Mouse (Mus musculus) neutrophil, adult 59 days (primary cell): ENCODE measurements around the gene Zfp689. TPM values are rescaled to one million over a fixed set of nuclear protein-coding genes. Genes with fewer than 3 reads are reported as not detected.

Experiments
- total RNA-seq, 2 experiments: library from RNA; stranded (reverse); gene quantifications; 1 replicate in 1 of 2; 2 replicates in 1 of 2; pipeline ENCODE4 v1.2.4; 2023

Gene Zfp689
- 1 to 10 TPM; 1.4 to 3.0 TPM for total RNA-seq

DNA sequence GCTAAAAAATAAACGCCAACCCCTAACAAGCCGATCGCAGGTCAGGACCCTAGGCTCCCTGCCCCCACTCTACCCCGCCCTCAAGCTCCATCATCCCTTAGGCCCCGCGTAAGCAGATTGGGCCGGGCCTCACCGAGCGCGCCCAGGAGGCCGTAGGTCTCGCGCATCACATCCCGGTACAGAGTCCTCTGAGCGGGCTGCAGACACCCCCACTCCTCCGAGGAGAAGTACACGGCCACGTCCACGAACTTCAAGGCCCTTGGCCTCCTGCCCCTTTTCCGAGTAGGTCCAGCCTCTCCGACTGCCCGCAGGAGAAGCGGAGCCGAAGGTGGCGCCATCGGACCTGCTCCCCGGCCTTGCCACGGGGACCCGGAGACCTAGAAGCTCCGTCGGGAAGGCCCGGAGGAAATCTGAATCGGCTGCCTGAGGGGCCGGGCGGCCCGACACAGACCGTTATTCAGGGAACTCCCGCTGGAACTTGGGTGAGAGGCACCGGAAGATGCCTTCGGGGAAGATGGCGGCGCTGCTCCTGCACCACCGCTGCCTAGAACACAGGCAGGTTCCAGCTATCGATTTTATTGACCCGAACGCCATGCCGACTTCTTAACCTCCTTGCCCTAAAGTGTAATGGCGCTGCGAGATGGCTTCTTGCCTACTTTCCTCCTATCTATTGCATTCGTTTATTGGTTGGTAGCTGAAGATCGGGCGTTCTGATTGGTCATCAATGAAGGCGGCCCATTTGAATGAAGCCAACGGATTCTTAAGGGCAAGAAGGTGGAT lies at the start of gene Zfp689:
Gene Zfp689, minus strand, starts transcription at position 638 of the 780 bp plus-strand sequence.

DNA sequence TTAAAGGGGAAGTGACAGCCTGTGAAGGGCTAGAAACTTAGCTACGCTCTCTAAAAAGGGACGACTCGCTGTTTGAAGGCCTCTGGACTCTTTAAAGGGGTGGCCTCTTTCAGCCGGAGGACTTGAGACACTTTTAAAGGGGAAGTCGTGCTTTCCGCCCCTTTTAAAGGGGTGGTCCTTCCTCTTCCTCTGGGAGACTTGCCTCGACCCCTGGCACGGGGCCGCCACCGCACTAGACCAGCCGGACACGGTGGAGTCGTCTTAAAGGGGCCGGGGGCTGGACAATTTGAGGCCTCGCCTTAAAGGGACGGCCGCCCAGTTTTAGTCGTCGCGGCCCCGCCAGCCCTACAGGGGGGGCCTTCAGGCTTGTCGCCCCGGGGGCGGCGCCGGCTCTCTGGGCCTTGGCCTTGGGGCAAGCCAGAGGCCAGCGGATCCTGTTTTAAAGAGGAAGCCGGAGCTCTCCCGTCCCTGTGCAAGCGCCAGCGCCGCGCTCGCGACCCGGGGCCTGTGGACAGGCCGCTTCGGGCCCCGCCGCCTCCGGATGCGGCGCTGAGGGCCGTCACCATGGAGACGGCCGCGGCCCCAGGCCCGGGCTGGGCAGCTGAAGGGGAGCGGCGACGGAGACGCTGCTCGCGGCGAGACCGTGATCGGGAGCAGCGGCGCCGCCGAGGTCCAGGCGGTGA lies 29.8 kb upstream of the Zfp689 start, which contains the start of gene Fbrs:
Gene Fbrs, plus strand, starts transcription at position 565 of the 683 bp plus-strand sequence.

DNA sequence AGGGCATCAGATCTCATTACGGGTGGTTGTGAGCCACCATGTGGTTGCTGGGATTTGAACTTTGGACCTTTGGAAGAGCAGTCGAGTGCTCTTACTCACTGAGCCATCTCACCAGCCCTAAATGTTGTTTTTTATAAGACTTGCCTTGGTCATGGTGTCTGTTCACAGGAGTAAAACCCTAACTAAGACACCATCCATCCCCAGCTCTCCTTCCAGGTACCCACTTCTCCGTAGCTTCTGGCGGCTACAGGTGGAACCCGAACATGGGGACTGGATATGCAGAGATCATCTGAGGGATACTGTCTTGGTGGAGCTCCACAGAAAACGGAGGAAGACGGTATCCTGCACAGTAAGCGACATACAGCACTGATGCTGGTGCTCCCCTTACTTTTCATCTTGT lies 10.4 kb upstream of the Zfp689 start, which contains the start of gene Prr14:
Gene Prr14, plus strand, starts transcription at position 301 of the 400 bp plus-strand sequence.

DNA sequence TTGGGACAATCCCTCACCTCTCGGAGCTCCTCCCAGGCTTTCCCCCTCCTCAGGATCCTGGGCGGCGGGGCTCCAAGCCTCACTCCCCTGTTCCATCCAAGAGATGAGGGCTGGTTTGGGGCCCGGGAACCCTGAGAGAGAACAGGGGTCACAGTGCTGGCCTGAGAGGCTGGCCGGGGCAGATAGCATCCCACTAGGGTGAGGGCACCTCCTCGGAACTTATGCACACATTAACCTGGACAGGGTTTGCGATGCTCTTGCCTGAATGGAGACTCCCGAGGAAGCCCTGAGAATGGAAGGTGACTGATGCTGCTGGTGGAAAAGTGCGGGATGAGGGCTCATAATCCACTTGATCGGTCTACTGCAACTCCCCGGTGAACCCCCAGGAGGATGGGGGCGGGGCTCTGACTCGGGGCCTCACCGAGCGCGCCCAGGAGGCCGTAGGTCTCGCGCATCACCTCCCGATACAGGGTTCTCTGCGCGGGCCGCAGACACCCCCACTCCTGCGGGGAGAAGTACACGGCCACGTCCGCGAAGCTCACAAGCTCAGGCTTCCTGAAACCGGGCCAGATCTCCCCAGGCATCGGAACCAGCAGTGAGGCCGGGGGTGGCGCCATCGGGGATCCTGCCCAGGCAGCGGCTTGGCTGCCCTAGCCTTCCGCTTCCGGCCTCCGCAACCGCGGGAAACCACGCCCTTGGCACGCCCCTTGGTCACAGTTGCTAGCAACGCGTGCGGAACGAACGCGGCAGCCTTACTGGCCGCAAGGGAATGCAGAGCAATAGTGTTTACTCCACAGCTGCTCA lies 27.4 kb downstream of the Zfp689 start, which contains the start of gene Zfp688:
Gene Zfp688, minus strand, starts transcription at position 681 of the 804 bp plus-strand sequence.

DNA sequence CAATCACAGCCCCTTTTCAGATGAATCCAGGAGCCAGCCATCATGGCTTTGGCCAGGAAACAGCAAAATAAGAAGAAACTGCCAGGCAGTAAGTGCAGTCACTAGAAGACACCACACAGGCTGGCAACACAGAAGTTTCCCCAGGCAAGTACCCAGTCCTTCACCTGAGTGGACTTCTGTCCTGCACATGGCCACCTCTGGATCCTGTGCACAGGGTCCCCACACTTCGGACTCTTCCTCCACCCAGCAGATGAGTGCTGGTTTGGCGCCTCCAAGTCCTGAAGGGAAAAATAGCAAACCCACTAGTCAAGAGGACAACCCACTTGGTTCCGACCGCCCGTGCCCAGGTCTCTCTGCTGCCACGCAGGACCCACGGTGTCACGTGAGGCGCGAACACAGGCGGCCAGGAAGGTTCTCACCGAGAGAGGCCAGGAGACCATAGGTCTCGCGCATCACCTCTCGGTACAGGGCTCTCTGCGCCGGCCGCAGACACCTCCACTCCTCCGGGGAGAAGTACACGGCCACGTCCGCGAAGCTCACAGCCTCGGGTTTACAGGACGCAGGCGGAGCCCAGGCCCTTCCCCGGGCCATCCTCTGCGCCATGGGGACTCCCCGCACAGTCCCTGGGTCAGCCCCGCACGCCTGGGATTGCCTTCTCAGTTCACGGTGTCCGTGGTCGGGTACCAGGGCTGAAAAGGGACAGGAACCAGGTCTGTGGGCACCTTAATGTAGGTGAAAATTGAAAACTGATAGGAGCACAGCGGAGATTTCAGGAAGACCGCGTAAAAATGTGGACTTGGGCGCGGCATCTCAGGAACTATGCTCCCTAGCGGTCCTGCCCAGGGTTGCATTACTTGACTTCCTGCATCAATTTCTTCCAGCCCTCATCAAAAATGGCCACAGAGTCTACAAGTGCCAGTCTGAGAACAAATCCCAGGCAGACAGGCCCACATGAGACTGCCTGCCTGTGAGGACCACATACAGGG lies 42.7 kb downstream of the Zfp689 start, which contains the start of gene Zfp764:
Gene Zfp764, minus strand, starts transcription at position 821 of the 986 bp plus-strand sequence.

DNA sequence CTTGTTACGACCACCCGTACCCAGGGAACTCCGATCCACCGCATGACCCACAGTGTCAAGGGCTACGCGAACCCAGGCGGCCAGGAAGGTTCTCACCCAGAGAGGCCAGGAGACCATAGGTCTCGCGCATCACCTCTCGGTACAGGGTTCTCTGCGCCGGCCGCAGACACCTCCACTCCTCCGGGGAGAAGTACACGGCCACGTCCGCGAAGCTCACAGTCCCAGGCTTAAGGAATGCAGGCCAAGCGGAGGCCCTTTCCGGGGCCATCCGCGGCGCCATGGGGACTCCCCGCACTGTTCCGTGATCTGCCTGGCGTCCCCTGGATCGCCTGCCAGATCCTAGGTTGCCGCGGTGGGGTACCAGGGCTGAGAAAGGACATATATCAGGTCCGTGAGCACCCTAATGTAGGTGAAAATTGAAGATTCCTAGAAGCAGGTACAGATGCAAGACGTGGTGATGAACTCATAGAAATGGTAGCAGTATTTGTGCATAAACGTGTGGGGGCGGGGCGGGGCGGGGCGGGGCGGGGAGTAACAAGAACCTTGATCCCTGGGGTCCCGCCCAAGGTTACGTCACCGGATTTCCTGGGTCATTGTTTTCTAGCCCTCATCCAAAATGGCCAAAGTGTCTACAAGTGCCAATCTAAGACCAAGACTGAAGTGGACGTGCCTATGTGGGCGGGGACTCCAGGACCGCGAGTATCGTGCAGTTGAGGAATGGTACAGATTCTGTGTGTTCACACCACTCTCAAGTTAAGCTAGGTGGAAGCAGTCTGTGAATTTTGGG lies 55.6 kb downstream of the Zfp689 start, which contains the start of gene E430018J23Rik:
Gene E430018J23Rik, minus strand, starts transcription at position 473 of the 787 bp plus-strand sequence.

Other genes starting within 250 kb of the Zfp689 start
- gene Tbc1d10b, start 240.7 kb downstream of the Zfp689 start, total RNA-seq = 100 to 1,000 TPM; 123 to 138 TPM
- gene Mylpf, start 240.3 kb downstream of the Zfp689 start, total RNA-seq = 1 to 10 TPM; 7.7 to 8.4 TPM
- 1 to 10 TPM; 4.2 to 4.5 TPM for gene Zfp553, start 216.1 kb downstream of the Zfp689 start, total RNA-seq
- gene Sept1, start 216.0 kb downstream of the Zfp689 start, total RNA-seq = 100 to 1,000 TPM; 106 to 111 TPM
- 1 to 10 TPM; 5.1 to 5.8 TPM for gene Zfp771, start 204.9 kb downstream of the Zfp689 start, total RNA-seq
- 10 to 100 TPM; 28.7 to 31.2 TPM for gene Dctpp1, start 188.4 kb downstream of the Zfp689 start, total RNA-seq
- gene Sephs2, start 175.1 kb downstream of the Zfp689 start, total RNA-seq = 100 to 1,000 TPM; 115 to 120 TPM
- 100 to 1,000 TPM; 224 to 235 TPM for gene Itgal, start 152.9 kb downstream of the Zfp689 start, total RNA-seq
- gene Zfp768, start 103.6 kb downstream of the Zfp689 start, total RNA-seq = 1 to 10 TPM; 7.0 to 9.0 TPM
- 1 to 10 TPM; 6.7 to 6.8 TPM for gene Zfp747, start 73.1 kb downstream of the Zfp689 start, total RNA-seq
- gene 9130019O22Rik, start 62.0 kb downstream of the Zfp689 start, total RNA-seq = 1 to 10 TPM; 1.1 to 3.0 TPM
- 1 to 10 TPM; 1.7 to 2.0 TPM for gene E430018J23Rik, start 55.5 kb downstream of the Zfp689 start, total RNA-seq
- gene Zfp764, start 42.3 kb downstream of the Zfp689 start, total RNA-seq = 1 to 10 TPM; 3.0 to 3.9 TPM
- 10 to 100 TPM; 11.8 to 13.5 TPM for gene Zfp688, start 27.1 kb downstream of the Zfp689 start, total RNA-seq
- gene Prr14, start 10.5 kb upstream of the Zfp689 start, total RNA-seq = 100 to 1,000 TPM; 127 to 135 TPM
- 100 to 1,000 TPM; 244 to 257 TPM for gene Fbrs, start 30.0 kb upstream of the Zfp689 start, total RNA-seq
- 10 to 100 TPM; 74.2 to 78.1 TPM for gene Srcap, start 62.8 kb upstream of the Zfp689 start, total RNA-seq
- 10 to 100 TPM; 20.3 to 21.7 TPM for gene Gm42715, start 70.4 kb upstream of the Zfp689 start, total RNA-seq
- gene Tmem265, start 112.2 kb upstream of the Zfp689 start, total RNA-seq = not detected
- 100 to 1,000 TPM; 104 to 116 TPM for gene Phkg2, start 124.2 kb upstream of the Zfp689 start, total RNA-seq
- 10 to 100 TPM; 16.7 to 19.2 TPM for gene Ccdc189, start 139.4 kb upstream of the Zfp689 start, total RNA-seq
- 100 to 1,000 TPM; 158 to 167 TPM for gene Rnf40, start 139.6 kb upstream of the Zfp689 start, total RNA-seq
- 1 to 10 TPM; 2.3 to 5.2 TPM for gene Zfp629, start 166.6 kb upstream of the Zfp689 start, total RNA-seq